ENCODE assay signal across 8 mouse cellular contexts in the genomic region with DNA sequence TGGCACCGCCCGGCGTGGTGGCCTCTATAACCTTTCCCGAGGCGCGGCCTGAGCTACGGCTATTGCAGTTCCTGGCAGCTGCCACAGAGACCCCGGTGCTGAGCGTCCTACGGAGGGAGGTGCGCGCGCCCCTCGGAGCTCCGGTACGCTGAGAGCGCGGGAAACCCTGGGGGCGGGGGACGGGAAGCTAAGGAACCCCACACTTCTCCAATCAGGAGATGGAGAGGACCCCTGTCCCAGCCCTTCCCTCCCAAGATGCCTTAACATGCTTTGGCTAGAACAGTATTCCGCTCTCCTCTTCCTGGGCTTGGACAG. TPM values are rescaled to one million over a fixed set of nuclear protein-coding genes. Genes with fewer than 3 reads are reported as not detected.
DNase-seq lines count a peak whose midpoint lies in the region; ATAC-seq and TF ChIP-seq lines count a peak whose summit lies in the region.

No protein-coding gene starts in this region.

- in situ Hi-C loops in ES-E14 (cut with MboI; ENCODE audit: low sequenced_read_pairs in 2 of 2, unreplicated experiment in 2 of 2), result no loop called here

- H3K4me2 ChIP-seq in heart, embryonic 11.5 days, result peak overlapping the region; percentile 93
- H3K4me2 ChIP-seq in forebrain, postnatal 0 days (ENCODE audit: low read depth), result peak overlapping the region; percentile 64
- H3K4me2 ChIP-seq in liver, embryonic 15.5 days, result peak overlapping the region; percentile 44

- WGBS in heart, embryonic 11.5 days (ENCODE audit: insufficient replicate concordance), result 5% methylated on average over 21 of the region's 21 CpGs
- WGBS in forebrain, postnatal 0 days, result 4% methylated on average over 21 of the region's 21 CpGs
- WGBS in liver, embryonic 15.5 days (ENCODE audit: insufficient replicate concordance), result 5% methylated on average over 21 of the region's 21 CpGs

- no peak for ATAC-seq in heart, embryonic 11.5 days (replicated peaks; ENCODE audit: insufficient number of reproducible peaks, low FRiP score, low TSS enrichment)
- ATAC-seq in forebrain, postnatal 0 days, result peak; percentile 20; the same call in 1 of the 2 replicates
- ATAC-seq in liver, embryonic 15.5 days (ENCODE audit: insufficient read depth), result no peak

- H3K27me3 ChIP-seq in heart, embryonic 11.5 days (ENCODE audit: control insufficient read depth, insufficient read depth, low read length), result peaks cover 39% of the 10 kb centered on the region
- peaks cover 12% of the 10 kb centered on the region for H3K27me3 ChIP-seq in forebrain, postnatal 0 days (ENCODE audit: insufficient read depth, low read length)
- H3K27me3 ChIP-seq in liver, embryonic 15.5 days, result peaks cover 53% of the 10 kb centered on the region

- peaks cover 31% of the 10 kb centered on the region for H3K36me3 ChIP-seq in heart, embryonic 11.5 days (ENCODE audit: control insufficient read depth, insufficient read depth, low read length)
- H3K36me3 ChIP-seq in ES-E14 (ENCODE audit: control insufficient read depth, insufficient read depth, low read length, poor library complexity, severe bottlenecking), result peaks cover 27% of the 10 kb centered on the region
- H3K36me3 ChIP-seq in forebrain, postnatal 0 days (ENCODE audit: insufficient read depth), result peaks cover 32% of the 10 kb centered on the region
- H3K36me3 ChIP-seq in liver, embryonic 15.5 days (replicated peaks), result peaks cover 33% of the 10 kb centered on the region

- DNase-seq in heart, postnatal 14 days, result no peak
- DNase-seq in ES-E14 (ENCODE audit: low read depth, low spot score), result no peak
- no peak for DNase-seq in forebrain, postnatal 0 days
- DNase-seq in left cerebral cortex, postnatal 25 days (ENCODE audit: low spot score in 2 of 2), result no peak
- no peak for DNase-seq in adrenal gland, postnatal 14 days
- DNase-seq in urinary bladder, postnatal 4 days (ENCODE audit: low spot score in 2 of 2), result no peak

- peak overlapping the region; percentile 63 for H3K9ac ChIP-seq in heart, embryonic 11.5 days (ENCODE audit: low read depth, low read length)
- H3K9ac ChIP-seq in ES-E14 (ENCODE audit: insufficient read depth, low read depth, low read length, poor library complexity, severe bottlenecking), result peak overlapping the region; percentile 71
- H3K9ac ChIP-seq in forebrain, postnatal 0 days, result peak overlapping the region; percentile 39
- no peak overlapping the region for H3K9ac ChIP-seq in liver, embryonic 15.5 days

- peak overlapping the region; percentile 46 for H3K4me3 ChIP-seq in heart, embryonic 11.5 days (ENCODE audit: low read depth, low read length)
- H3K4me3 ChIP-seq in ES-E14 (ENCODE audit: insufficient read depth in 1 of 2, low read depth in 1 of 2, low read length in 2 of 2, poor library complexity in 1 of 2, severe bottlenecking in 1 of 2), result peak overlapping the region; percentile 65 to 72
- peak overlapping the region; percentile 34 for H3K4me3 ChIP-seq in forebrain, postnatal 0 days (ENCODE audit: low read depth, low read length)
- peak overlapping the region; percentile 14 for H3K4me3 ChIP-seq in liver, embryonic 15.5 days (replicated peaks)

- H3K27ac ChIP-seq in heart, embryonic 11.5 days (ENCODE audit: low read depth, low read length), result no peak overlapping the region
- H3K27ac ChIP-seq in ES-E14 (ENCODE audit: insufficient read depth, low read depth, low read length, poor library complexity, severe bottlenecking), result no peak overlapping the region
- no peak overlapping the region for H3K27ac ChIP-seq in forebrain, postnatal 0 days (ENCODE audit: low read depth, low read length)
- H3K27ac ChIP-seq in liver, embryonic 15.5 days (replicated peaks), result no peak overlapping the region

- intact Hi-C loops in heart, postnatal 14 days (cut with DNase I), result no loop called here
- intact Hi-C loops in left cerebral cortex, postnatal 25 days (cut with DNase I), result no loop called here

- TF ChIP-seq CTCF in forebrain, postnatal 0 days (IDR thresholded peaks at IDR 0.05; ENCODE audit: low read depth), result no peak

- H3K4me1 ChIP-seq in heart, embryonic 11.5 days (ENCODE audit: control insufficient read depth, insufficient read depth, low read length), result peaks cover 8% of the 10 kb centered on the region
- H3K4me1 ChIP-seq in ES-E14 (ENCODE audit: control insufficient read depth in 2 of 2, insufficient read depth in 2 of 2, low read length in 2 of 2, poor library complexity in 1 of 2), result peaks cover 0 to 12% of the 10 kb centered on the region in 2 experiments; a peak in 1 of 4 replicates
- no peaks in the 10 kb centered on the region for H3K4me1 ChIP-seq in forebrain, postnatal 0 days (ENCODE audit: insufficient read depth)
- H3K4me1 ChIP-seq in liver, embryonic 15.5 days (replicated peaks), result peaks cover 5% of the 10 kb centered on the region; the same call in 1 of the 2 replicates

- H3K9me3 ChIP-seq in heart, embryonic 11.5 days (replicated peaks; ENCODE audit: control insufficient read depth, low read length), result no peaks in the 10 kb centered on the region
- no peaks in the 10 kb centered on the region for H3K9me3 ChIP-seq in ES-E14 (ENCODE audit: control insufficient read depth, insufficient read depth, low read depth, low read length)
- no peaks in the 10 kb centered on the region for H3K9me3 ChIP-seq in forebrain, postnatal 0 days (ENCODE audit: low read length)
- H3K9me3 ChIP-seq in liver, embryonic 15.5 days (replicated peaks), result peaks cover 1% of the 10 kb centered on the region

TF ChIP-seq in ES-E14, 5 proteins besides CTCF, POLR2A, EP300 and RAD21:
- TF ChIP-seq MAFK (IDR thresholded peaks at IDR 0.05; ENCODE audit: insufficient read depth, low read depth, low read length) (no peak), CHD2 (IDR thresholded peaks at IDR 0.05; ENCODE audit: low read depth, low read length) (no peak), ZNF384 (IDR thresholded peaks at IDR 0.05; ENCODE audit: low read depth, low read length) (no peak), HCFC1 (IDR thresholded peaks at IDR 0.05; ENCODE audit: borderline replicate concordance, insufficient read depth, low read length) (no peak), ZC3H11A (IDR thresholded peaks at IDR 0.05; ENCODE audit: borderline replicate concordance, low read depth, low read length) (no peak)

RNA-seq across cellular contexts. Expression of a gene that starts 0.6 kb away (rescaled TPM):
- polyA plus RNA-seq in heart, embryonic 11.5 days (2014; fragmentation: Nextera tagmentation; extraction: Ambion mirVana), result 0.19 and 0.20 TPM in 2 replicates
- under 1 TPM; 0.10 to 0.19 TPM for total RNA-seq in heart, postnatal 14 days (2021)
- total RNA-seq in ES-E14 (2012; rRNA removed), result 0.36 and 0.74 TPM in 2 replicates
- total RNA-seq in forebrain, postnatal 0 days (2014; rRNA removed), result 0.14 and 0.15 TPM in 2 replicates
- 0.09 and 0.18 TPM in 2 replicates for polyA plus RNA-seq in forebrain, postnatal 0 days (2015; fragmentation: Nextera tagmentation; extraction: Ambion mirVana)
- polyA plus RNA-seq in liver, embryonic 15.5 days (2015; fragmentation: Nextera tagmentation; extraction: Ambion mirVana), result 0.10 TPM in 1 of 2 replicates, not detected in the other
- under 1 TPM; 0.14 to 0.23 TPM for total RNA-seq in left cerebral cortex, postnatal 25 days (2021)
- total RNA-seq in adrenal gland, postnatal 14 days (2021), result not detected in 2 replicates

RNA-seq across cellular contexts. Expression of a gene that starts 11.2 kb away (rescaled TPM):
- polyA plus RNA-seq in heart, embryonic 11.5 days (2014; fragmentation: Nextera tagmentation; extraction: Ambion mirVana), result 89.8 and 97.6 TPM in 2 replicates
- 10 to 100 TPM; 21.7 to 24.0 TPM for total RNA-seq in heart, postnatal 14 days (2021)
- 155 and 195 TPM in 2 replicates for total RNA-seq in ES-E14 (2012; rRNA removed)
- 58.2 and 84.6 TPM in 2 replicates for total RNA-seq in forebrain, postnatal 0 days (2014; rRNA removed)
- 91.9 and 107 TPM in 2 replicates for polyA plus RNA-seq in forebrain, postnatal 0 days (2015; fragmentation: Nextera tagmentation; extraction: Ambion mirVana)
- polyA plus RNA-seq in liver, embryonic 15.5 days (2015; fragmentation: Nextera tagmentation; extraction: Ambion mirVana), result 46.3 and 48.4 TPM in 2 replicates
- 10 to 100 TPM; 41.1 to 49.9 TPM for total RNA-seq in left cerebral cortex, postnatal 25 days (2021)
- total RNA-seq in adrenal gland, postnatal 14 days (2021), result 30.3 and 36.6 TPM in 2 replicates

RNA-seq across cellular contexts. Expression of a gene that starts 13.0 kb away (rescaled TPM):
- polyA plus RNA-seq in heart, embryonic 11.5 days (2014; fragmentation: Nextera tagmentation; extraction: Ambion mirVana), result 12.8 and 15.6 TPM in 2 replicates
- total RNA-seq in heart, postnatal 14 days (2021), result 100 to 1,000 TPM; 124 to 125 TPM
- total RNA-seq in ES-E14 (2012; rRNA removed), result 127 and 220 TPM in 2 replicates
- total RNA-seq in forebrain, postnatal 0 days (2014; rRNA removed), result 109 and 129 TPM in 2 replicates
- 25.6 and 26.5 TPM in 2 replicates for polyA plus RNA-seq in forebrain, postnatal 0 days (2015; fragmentation: Nextera tagmentation; extraction: Ambion mirVana)
- polyA plus RNA-seq in liver, embryonic 15.5 days (2015; fragmentation: Nextera tagmentation; extraction: Ambion mirVana), result 8.4 and 11.0 TPM in 2 replicates
- total RNA-seq in left cerebral cortex, postnatal 25 days (2021), result 100 to 1,000 TPM; 123 to 124 TPM
- 141 and 157 TPM in 2 replicates for total RNA-seq in adrenal gland, postnatal 14 days (2021)

RNA-seq across cellular contexts. Expression of a gene that starts 17.2 kb away (rescaled TPM):
- polyA plus RNA-seq in heart, embryonic 11.5 days (2014; fragmentation: Nextera tagmentation; extraction: Ambion mirVana), result 405 and 420 TPM in 2 replicates
- total RNA-seq in heart, postnatal 14 days (2021), result 10 to 100 TPM; 36.2 to 45.9 TPM
- 94.1 and 159 TPM in 2 replicates for total RNA-seq in ES-E14 (2012; rRNA removed)
- 19.5 and 28.2 TPM in 2 replicates for total RNA-seq in forebrain, postnatal 0 days (2014; rRNA removed)
- 15.7 and 17.0 TPM in 2 replicates for polyA plus RNA-seq in forebrain, postnatal 0 days (2015; fragmentation: Nextera tagmentation; extraction: Ambion mirVana)
- 44.5 and 45.5 TPM in 2 replicates for polyA plus RNA-seq in liver, embryonic 15.5 days (2015; fragmentation: Nextera tagmentation; extraction: Ambion mirVana)
- 1 to 10 TPM; 6.0 to 8.2 TPM for total RNA-seq in left cerebral cortex, postnatal 25 days (2021)
- 40.2 and 55.9 TPM in 2 replicates for total RNA-seq in adrenal gland, postnatal 14 days (2021)

RNA-seq across cellular contexts. Expression of a gene that starts 25.2 kb away (rescaled TPM):
- 2.1 and 2.8 TPM in 2 replicates for polyA plus RNA-seq in heart, embryonic 11.5 days (2014; fragmentation: Nextera tagmentation; extraction: Ambion mirVana)
- total RNA-seq in heart, postnatal 14 days (2021), result 1 to 10 TPM; 7.0 to 8.5 TPM
- total RNA-seq in ES-E14 (2012; rRNA removed), result 8.8 and 18.9 TPM in 2 replicates
- total RNA-seq in forebrain, postnatal 0 days (2014; rRNA removed), result 6.1 and 6.2 TPM in 2 replicates
- 1.1 TPM in 2 replicates for polyA plus RNA-seq in forebrain, postnatal 0 days (2015; fragmentation: Nextera tagmentation; extraction: Ambion mirVana)
- polyA plus RNA-seq in liver, embryonic 15.5 days (2015; fragmentation: Nextera tagmentation; extraction: Ambion mirVana), result 7.5 and 9.0 TPM in 2 replicates
- 10 to 100 TPM; 10.9 to 12.3 TPM for total RNA-seq in left cerebral cortex, postnatal 25 days (2021)
- total RNA-seq in adrenal gland, postnatal 14 days (2021), result 18.7 and 20.7 TPM in 2 replicates

Comparison
In these comparisons a context has a peak if more than half of its experiments do, and no peak if none do; other contexts are left out.
1. H3K4me3 ChIP-seq: peak in every context shown above with its lines; median percentile 68 in ES-E14; 46 in heart, embryonic 11.5 days; 34 in forebrain, postnatal 0 days; 14 in liver, embryonic 15.5 days.